Mouse (Mus musculus): ENCODE measurements around the gene Grik5.

- TF ChIP-seq CTCF (IDR thresholded peaks at IDR 0.05): no peak
- no peak for TF ChIP-seq EP300 (IDR thresholded peaks at IDR 0.05)
Observed at GRCm38 (mm10) chr7:25063346-25063745, 8.8 kb downstream of the Grik5 start.
